In the genomic region with DNA sequence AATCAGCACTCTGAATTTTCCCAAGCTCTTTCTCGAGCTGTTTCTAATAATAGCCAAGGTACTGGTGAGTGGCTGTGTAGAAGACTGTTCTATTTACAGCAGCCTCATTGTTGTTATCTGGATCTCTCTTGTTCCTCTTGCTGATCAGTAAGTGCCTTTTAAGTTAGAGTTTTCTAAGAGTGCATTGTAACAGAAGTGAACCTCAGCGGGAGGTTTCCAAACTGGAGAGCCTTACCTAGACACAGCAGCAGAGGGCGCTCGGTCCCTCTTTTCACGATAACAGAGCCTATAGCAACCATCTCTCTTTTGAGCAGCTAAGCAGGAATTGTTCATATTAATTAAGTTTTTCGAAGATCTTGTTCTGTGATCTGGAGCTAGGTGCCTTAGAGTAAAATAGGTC, we compare ENCODE assay signal across 9 mouse cellular contexts.
DNase-seq lines count a peak whose midpoint lies in the region; ATAC-seq and TF ChIP-seq lines count a peak whose summit lies in the region.
"Had no signal": no experiment of that assay in that cellular context is flagged by ENCODE, and none has a peak within 500 bp of the region (broad histone marks: within the 10 kb centered on the region; RNA-seq: fewer than 3 reads in every experiment).

No protein-coding gene starts in this region.

- TF ChIP-seq CTCF in kidney, adult 2 months (conservative IDR thresholded peaks at IDR 0.05; ENCODE audit: insufficient read depth, insufficient read length, low read depth, low read length), result peak; percentile 88

- H3K9ac ChIP-seq in limb, embryonic 11.5 days (ENCODE audit: low read length), result no peak overlapping the region
- H3K9ac ChIP-seq: embryonic facial prominence, embryonic 15.5 days had no signal

- H3K4me3 ChIP-seq in kidney, adult 2 months (ENCODE audit: insufficient read depth, low read depth, low read length), result no peak overlapping the region
- H3K4me3 ChIP-seq in limb, embryonic 11.5 days (ENCODE audit: low read depth, low read length), result no peak overlapping the region
- H3K4me3 ChIP-seq: embryonic facial prominence, embryonic 15.5 days had no signal

- no peak overlapping the region for H3K4me2 ChIP-seq in limb, embryonic 11.5 days (ENCODE audit: low read depth, severe bottlenecking)
- H3K4me2 ChIP-seq: embryonic facial prominence, embryonic 15.5 days had no signal

- ATAC-seq in granulocyte monocyte progenitor cell, adult 5-6 weeks (replicated peaks; ENCODE audit: poor library complexity, severe bottlenecking), result peak; percentile 74; the same call in 1 of the 2 replicates
- ATAC-seq in limb, embryonic 11.5 days (ENCODE audit: insufficient number of reproducible peaks, low FRiP score, low TSS enrichment, low read depth), result no peak

- DNase-seq in 416B (ENCODE audit: low read depth), result peak; percentile 73
- DNase-seq in adrenal gland, adult (ENCODE audit: inconsistent age in 2 of 2, low spot score in 1 of 2), result peak; percentile 58 to 87
- peak; percentile 83 for DNase-seq in embryo, embryonic 10 days (ENCODE audit: low spot score)
- DNase-seq in kidney, adult 2 months, result peak; percentile 63
- DNase-seq in limb, embryonic 11.5 days (ENCODE audit: low spot score), result peak; percentile 88
- DNase-seq in neural tube, embryonic 10.5 days (ENCODE audit: extremely low spot score, low spot score), result peak; percentile 74
- DNase-seq in telencephalon, adult 2 months (ENCODE audit: low read depth, low spot score), result peak; percentile 61

- no peak for TF ChIP-seq POLR2A in kidney, adult 2 months (IDR thresholded peaks at IDR 0.05; ENCODE audit: low read depth, low read length)

- WGBS in kidney, adult 2 months, result 9% methylated on average over 6 of the region's 6 CpGs
- 12% methylated on average over 6 of the region's 6 CpGs for WGBS in limb, embryonic 11.5 days

- peaks cover 9% of the 10 kb centered on the region; the same call in 1 of the 2 replicates for H3K4me1 ChIP-seq in kidney, adult 2 months (ENCODE audit: control insufficient read depth, insufficient read depth, low read length)
- H3K4me1 ChIP-seq in limb, embryonic 11.5 days (ENCODE audit: control insufficient read depth, insufficient read depth, low read length), result peaks cover 10% of the 10 kb centered on the region

- no peaks in the 10 kb centered on the region for H3K9me3 ChIP-seq in limb, embryonic 11.5 days (ENCODE audit: control insufficient read depth, low read length)
- H3K9me3 ChIP-seq: embryonic facial prominence, embryonic 15.5 days had no signal

- no peaks in the 10 kb centered on the region for H3K36me3 ChIP-seq in kidney, adult 2 months (ENCODE audit: control insufficient read depth, insufficient read depth, low read length)
- H3K36me3 ChIP-seq in limb, embryonic 11.5 days (ENCODE audit: control insufficient read depth, insufficient read depth, low read length), result no peaks in the 10 kb centered on the region
- H3K36me3 ChIP-seq: embryonic facial prominence, embryonic 15.5 days had no signal

- no peaks in the 10 kb centered on the region for H3K27me3 ChIP-seq in kidney, adult 2 months (replicated peaks; ENCODE audit: control insufficient read depth, insufficient read depth, low read length)
- H3K27me3 ChIP-seq in limb, embryonic 11.5 days (ENCODE audit: control insufficient read depth, insufficient read depth, low read length), result no peaks in the 10 kb centered on the region
- H3K27me3 ChIP-seq: embryonic facial prominence, embryonic 15.5 days had no signal

- H3K27ac ChIP-seq in kidney, adult 2 months (ENCODE audit: insufficient read depth, low read depth, low read length), result no peak overlapping the region
- H3K27ac ChIP-seq in limb, embryonic 11.5 days (replicated peaks; ENCODE audit: low read depth, low read length), result no peak overlapping the region
- H3K27ac ChIP-seq: embryonic facial prominence, embryonic 15.5 days had no signal
